Mouse (Mus musculus): Measurements from ENCODE around the gene Skap1.

GRCm38 (mm10) chr11:96604751-96605450 is 140.5 kb downstream of the Skap1 start:
- TF ChIP-seq CTCF (conservative IDR thresholded peaks at IDR 0.05; ENCODE audit: low read length) (no peak), POU5F1 (IDR thresholded peaks at IDR 0.05; ENCODE audit: borderline replicate concordance, low read length) (no peak)

Data from E14TG2a.4 (cell line).